Mouse (Mus musculus) heart, embryonic 12.5 days (tissue): ENCODE results near the gene Oxt. TPM values are rescaled to one million over a fixed set of nuclear protein-coding genes. Genes with fewer than 3 reads are reported as not detected.

ENCODE experiments used
- ATAC-seq: fragments of 200-750 bp; cut with Nextera tagmentation; 2 replicates; pipeline ENCODE4 v1.8.0; 2017; ENCODE audit warnings: moderate TSS enrichment, moderate library complexity; ENCODE audit not compliant: insufficient number of reproducible peaks, low FRiP score
- H3K27ac ChIP-seq: fragments of 300-500 bp; sonication (generic); 2 replicates; pipeline ENCODE4 v1.5.1; 2016; ENCODE audit warnings: mild to moderate bottlenecking, moderate library complexity; ENCODE audit not compliant: poor library complexity, severe bottlenecking
- H3K27me3 ChIP-seq: fragments of 300-500 bp; sonication (generic); replicated peaks from 2 replicates; pipeline ENCODE4 v1.6.1; 2016; ENCODE audit warnings: mild to moderate bottlenecking, moderate library complexity
- H3K36me3 ChIP-seq: fragments of 300-500 bp; sonication (generic); 2 replicates; pipeline ENCODE4 v1.6.1; 2016; ENCODE audit warnings: mild to moderate bottlenecking, moderate library complexity
- H3K4me1 ChIP-seq: fragments of 300-500 bp; sonication (generic); replicated peaks from 2 replicates; pipeline ENCODE4 v1.6.1; 2016; ENCODE audit warnings: mild to moderate bottlenecking
- H3K4me2 ChIP-seq: fragments of 300-500 bp; sonication (generic); 2 replicates; pipeline ENCODE4 v1.6.1; 2016; ENCODE audit warnings: mild to moderate bottlenecking, moderate library complexity
- H3K4me3 ChIP-seq: fragments of 300-500 bp; sonication (generic); 2 replicates; pipeline ENCODE4 v1.5.1; 2016; ENCODE audit warnings: mild to moderate bottlenecking
- H3K9ac ChIP-seq: fragments of 300-500 bp; sonication (generic); 2 replicates; pipeline ENCODE4 v1.6.1; 2016; ENCODE audit warnings: mild to moderate bottlenecking, moderate library complexity
- H3K9me3 ChIP-seq: fragments of 300-500 bp; sonication (generic); replicated peaks from 2 replicates; pipeline ENCODE4 v1.6.1; 2016; ENCODE audit warnings: mild to moderate bottlenecking, moderate library complexity
- WGBS: fragments of 180-500 bp; shearing (Covaris S2); methylation state at CpG from one replicate; pipeline ENCODE4 v1.1.7; 2016; 5-methylcytosine and 5-hydroxymethylcytosine counted together
- polyA plus RNA-seq: library from polyadenylated mRNA; unstranded; fragments of >200 nt; fragmentation: Nextera tagmentation; extraction: Ambion mirVana; gene quantifications from 2 replicates; pipeline ENCODE4 v1.2.1, GENCODE M21; 2016

Oxt gene
- polyA plus RNA-seq, result not detected in 2 replicates

DNA sequence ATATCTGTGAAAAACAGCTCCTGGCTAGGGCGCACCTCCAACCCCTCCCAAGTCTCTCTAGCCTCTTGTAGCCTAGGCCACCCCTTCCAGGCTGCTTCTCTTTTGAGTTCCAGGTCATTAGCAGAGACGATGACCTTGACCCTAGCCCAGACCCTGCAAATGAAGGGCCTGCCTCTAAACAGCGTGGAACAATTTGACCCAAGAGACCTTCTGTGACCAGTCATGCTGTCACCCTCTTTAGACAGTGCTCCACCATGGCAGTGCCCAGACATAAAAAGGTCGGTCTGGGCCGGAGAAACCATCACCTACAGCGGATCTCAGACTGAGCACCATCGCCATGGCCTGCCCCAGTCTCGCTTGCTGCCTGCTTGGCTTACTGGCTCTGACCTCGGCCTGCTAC, at the start of gene Oxt:
Gene Oxt, plus strand, starts transcription at position 301 of the 400 bp plus-strand sequence.
- H3K27ac ChIP-seq, result no peak within 1 kb of the TSS
- peaks cover 5% of the 10 kb centered on the region for H3K9me3 ChIP-seq
- peak within 1 kb of the TSS; percentile 44 for H3K4me3 ChIP-seq
- H3K4me1 ChIP-seq, result peaks cover 31% of the 10 kb centered on the region
- H3K9ac ChIP-seq, result peak within 1 kb of the TSS; percentile 64
- H3K36me3 ChIP-seq, result no peaks in the 10 kb centered on the region
- ATAC-seq, result no peak
- H3K27me3 ChIP-seq, result peaks cover 78% of the 10 kb centered on the region
- 53% methylated on average over 9 of the region's 9 CpGs for WGBS
- H3K4me2 ChIP-seq, result peak within 1 kb of the TSS; percentile 70

DNA sequence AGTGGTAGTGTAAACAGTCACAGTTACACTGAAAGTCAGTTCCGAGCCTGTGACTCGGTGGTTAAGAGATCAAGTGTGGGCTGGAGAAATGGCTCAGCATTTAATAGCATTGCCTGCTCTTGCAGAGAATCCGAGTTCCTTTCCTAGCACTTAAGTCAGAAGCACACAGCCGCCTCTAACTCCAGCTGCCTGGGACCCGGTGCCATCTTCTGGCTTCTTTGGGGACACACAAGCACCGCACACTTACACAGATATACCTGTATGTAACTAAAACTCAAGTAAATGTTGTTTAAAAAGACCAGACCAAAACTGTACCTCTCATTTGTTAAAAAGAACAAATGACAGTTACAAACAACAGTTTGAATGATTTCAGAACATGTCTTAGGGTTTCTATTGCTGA, 47.5 kb upstream of the Oxt start:
- ATAC-seq, result no peak
- no peak overlapping the region for H3K9ac ChIP-seq
- H3K27me3 ChIP-seq, result no peaks in the 10 kb centered on the region
- H3K27ac ChIP-seq, result no peak overlapping the region
- H3K4me1 ChIP-seq, result peaks cover 4% of the 10 kb centered on the region; the same call in 1 of the 2 replicates
- no peak overlapping the region for H3K4me2 ChIP-seq
- WGBS, result 90% methylated on average over 6 of the region's 6 CpGs
- peaks cover 54% of the 10 kb centered on the region for H3K36me3 ChIP-seq
- H3K9me3 ChIP-seq, result no peaks in the 10 kb centered on the region
- no peak overlapping the region for H3K4me3 ChIP-seq

DNA sequence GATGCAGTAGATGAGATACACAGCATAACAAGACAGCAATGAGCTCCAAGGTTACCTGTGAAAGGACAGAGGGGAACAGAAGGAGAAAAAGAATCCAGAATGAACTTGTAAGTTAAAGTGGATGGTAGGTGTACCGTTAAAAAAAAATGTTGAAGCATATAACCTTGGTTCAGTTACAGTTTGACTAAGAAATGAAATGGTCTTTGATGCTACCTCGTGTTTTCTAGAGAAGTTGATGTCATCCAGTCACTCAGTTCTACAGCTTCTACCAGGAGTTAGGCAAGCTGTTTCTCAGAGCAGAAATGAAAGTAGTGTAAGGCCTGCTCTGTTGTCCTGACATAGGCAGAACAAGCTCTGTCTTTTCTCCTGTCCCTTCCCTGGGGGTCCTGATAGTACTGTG, 46.7 kb upstream of the Oxt start:
- WGBS, result 86% methylated on average over 2 of the region's 2 CpGs
- Histone ChIP-seq H3K27me3 (no peaks in the 10 kb centered on the region), H3K9ac (no peak overlapping the region), H3K9me3 (no peaks in the 10 kb centered on the region), H3K4me1 (peaks cover 4% of the 10 kb centered on the region; the same call in 1 of the 2 replicates), H3K4me2 (no peak overlapping the region), H3K4me3 (no peak overlapping the region), H3K36me3 (peaks cover 57% of the 10 kb centered on the region), H3K27ac (no peak overlapping the region)
- ATAC-seq, result no peak

DNA sequence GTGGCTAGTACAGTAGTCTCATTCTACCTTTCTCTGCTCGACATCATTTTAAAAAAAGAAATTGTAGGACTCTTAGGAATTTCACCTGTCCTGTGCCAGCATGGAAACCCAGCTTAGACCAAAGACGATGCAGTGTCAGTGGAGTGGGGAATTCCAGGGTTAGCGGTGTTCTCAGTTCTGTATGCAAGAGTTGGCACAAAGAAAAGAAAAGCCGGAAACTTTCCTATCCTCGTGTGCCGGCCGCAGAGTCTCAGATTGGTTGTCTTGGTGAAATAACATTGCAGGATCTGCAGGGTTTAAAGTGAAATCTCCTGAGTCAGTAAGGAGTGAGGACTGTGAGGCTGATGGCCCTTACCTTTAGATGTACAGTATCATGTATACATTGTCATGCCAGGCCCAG, 46.0 kb upstream of the Oxt start:
- no peaks in the 10 kb centered on the region for H3K27me3 ChIP-seq
- 84% methylated on average over 7 of the region's 7 CpGs for WGBS
- no peak overlapping the region for H3K4me3 ChIP-seq
- H3K9me3 ChIP-seq, result no peaks in the 10 kb centered on the region
- H3K9ac ChIP-seq, result no peak overlapping the region
- no peak overlapping the region for H3K27ac ChIP-seq
- no peak for ATAC-seq
- peaks cover 59% of the 10 kb centered on the region for H3K36me3 ChIP-seq
- H3K4me2 ChIP-seq, result no peak overlapping the region
- H3K4me1 ChIP-seq, result peaks cover 4% of the 10 kb centered on the region; the same call in 1 of the 2 replicates

DNA sequence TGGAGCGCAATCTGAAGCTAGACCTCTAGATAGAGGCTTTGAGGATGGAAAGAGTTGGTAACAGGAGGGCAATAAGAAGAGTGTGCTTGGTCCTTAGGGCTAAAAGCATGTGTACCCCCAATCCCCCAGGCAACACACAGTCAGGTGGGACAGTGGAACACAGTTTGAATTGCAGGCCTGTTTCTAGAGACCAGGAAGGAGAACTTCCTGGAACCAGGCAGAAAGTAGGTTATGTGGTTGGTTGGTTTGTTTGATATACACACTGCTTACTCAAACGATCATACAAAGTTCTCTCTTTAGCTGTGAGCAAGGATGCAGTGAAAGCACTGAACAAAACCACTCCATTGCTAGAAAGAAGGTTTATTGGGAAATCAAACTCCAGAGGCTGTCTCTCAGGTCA, 43.8 kb upstream of the Oxt start:
- H3K4me2 ChIP-seq, result no peak overlapping the region
- H3K27ac ChIP-seq, result no peak overlapping the region
- no peaks in the 10 kb centered on the region for H3K27me3 ChIP-seq
- H3K36me3 ChIP-seq, result peaks cover 55% of the 10 kb centered on the region
- no peaks in the 10 kb centered on the region for H3K9me3 ChIP-seq
- H3K4me1 ChIP-seq, result peaks cover 4% of the 10 kb centered on the region; the same call in 1 of the 2 replicates
- no peak overlapping the region for H3K4me3 ChIP-seq
- H3K9ac ChIP-seq, result no peak overlapping the region
- ATAC-seq, result no peak
- WGBS, result 90% methylated on average over 2 of the region's 2 CpGs

DNA sequence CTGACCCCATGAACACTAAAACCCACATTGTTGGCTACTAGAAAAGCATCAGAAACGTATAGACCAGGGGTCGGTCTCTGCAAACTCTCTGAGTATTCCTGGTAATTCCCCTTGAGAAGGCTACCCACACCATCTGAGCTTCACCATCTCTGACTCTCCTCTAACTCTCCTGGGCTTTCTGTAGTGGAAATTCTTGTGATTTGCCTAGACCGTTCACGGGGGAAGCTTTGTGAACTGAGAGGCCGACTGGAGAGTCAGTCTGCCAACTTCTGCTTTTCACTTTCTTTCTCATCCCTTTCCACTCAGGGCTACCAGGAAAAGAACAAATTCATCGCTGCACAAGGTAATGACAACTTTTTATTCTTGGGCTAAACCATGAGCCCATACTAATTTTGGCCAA, 41.0 kb upstream of the Oxt start:
- H3K9me3 ChIP-seq, result no peaks in the 10 kb centered on the region
- no peaks in the 10 kb centered on the region for H3K27me3 ChIP-seq
- 87% methylated on average over 6 of the region's 6 CpGs for WGBS
- H3K4me3 ChIP-seq, result no peak overlapping the region
- peaks cover 68% of the 10 kb centered on the region for H3K36me3 ChIP-seq
- no peaks in the 10 kb centered on the region for H3K4me1 ChIP-seq
- no peak overlapping the region for H3K9ac ChIP-seq
- no peak for ATAC-seq
- no peak overlapping the region for H3K4me2 ChIP-seq
- no peak overlapping the region for H3K27ac ChIP-seq

DNA sequence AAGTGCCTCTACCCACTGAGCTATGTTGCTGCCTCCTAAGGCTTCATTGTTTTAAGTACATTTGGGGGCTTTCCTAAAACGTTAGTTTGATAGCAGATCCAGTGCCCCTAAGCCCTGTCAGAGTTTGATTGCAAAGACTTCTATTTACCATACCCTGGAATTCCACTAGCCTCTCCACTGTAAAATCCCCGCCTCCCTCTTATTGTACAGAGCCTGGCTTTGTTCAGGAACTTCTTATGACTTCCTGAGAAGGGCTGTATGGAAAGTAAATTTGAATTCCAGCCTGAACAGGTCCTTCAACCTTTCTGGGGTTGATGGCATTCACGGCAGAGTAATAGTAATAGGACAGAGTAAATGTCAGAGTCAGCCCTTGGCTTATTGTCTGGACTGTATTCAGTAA, 39.1 kb upstream of the Oxt start:
- Histone ChIP-seq H3K9me3 (no peaks in the 10 kb centered on the region), H3K9ac (no peak overlapping the region), H3K27me3 (no peaks in the 10 kb centered on the region), H3K36me3 (peaks cover 79% of the 10 kb centered on the region), H3K27ac (no peak overlapping the region), H3K4me1 (no peaks in the 10 kb centered on the region), H3K4me2 (no peak overlapping the region), H3K4me3 (no peak overlapping the region)
- ATAC-seq, result no peak
- 78% methylated on average over 3 of the region's 3 CpGs for WGBS

DNA sequence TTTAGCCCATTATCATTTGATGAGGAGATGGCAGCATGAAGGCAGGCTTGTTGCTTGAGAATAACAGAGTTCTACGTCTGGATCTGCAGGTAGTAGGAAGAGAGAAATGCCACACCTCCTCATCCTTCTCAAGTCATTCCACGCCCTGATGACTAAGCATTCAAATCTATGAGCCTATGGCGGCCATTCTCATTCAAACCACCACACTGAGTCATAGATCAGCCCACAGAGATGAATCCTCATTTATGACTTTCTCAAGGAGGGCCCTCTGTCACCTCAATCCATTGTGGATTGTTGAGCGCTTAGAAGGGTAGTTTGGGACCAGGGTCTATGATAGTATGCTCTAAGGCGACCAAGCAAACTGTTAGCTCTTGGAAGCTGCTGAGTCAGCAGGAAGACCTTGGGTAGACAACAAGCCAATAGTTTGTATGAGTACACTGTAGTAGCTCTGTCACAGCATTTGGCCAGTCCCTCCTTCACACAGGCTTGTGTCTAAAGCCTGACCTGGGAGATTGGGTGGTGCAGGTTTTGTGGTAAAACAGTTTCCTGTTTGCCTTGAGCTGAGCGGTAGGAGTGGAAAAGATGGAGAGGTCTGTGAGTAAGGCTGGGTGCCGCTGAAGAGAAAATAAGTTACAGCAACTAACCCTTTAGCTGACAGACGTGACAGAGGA, 37.0 kb upstream of the Oxt start:
- Histone ChIP-seq H3K4me3 (no peak overlapping the region), H3K27ac (no peak overlapping the region), H3K36me3 (peaks cover 81% of the 10 kb centered on the region), H3K4me2 (no peak overlapping the region), H3K27me3 (no peaks in the 10 kb centered on the region), H3K9me3 (no peaks in the 10 kb centered on the region), H3K9ac (no peak overlapping the region), H3K4me1 (no peaks in the 10 kb centered on the region)
- no peak for ATAC-seq
- 87% methylated on average over 8 of the region's 8 CpGs for WGBS

DNA sequence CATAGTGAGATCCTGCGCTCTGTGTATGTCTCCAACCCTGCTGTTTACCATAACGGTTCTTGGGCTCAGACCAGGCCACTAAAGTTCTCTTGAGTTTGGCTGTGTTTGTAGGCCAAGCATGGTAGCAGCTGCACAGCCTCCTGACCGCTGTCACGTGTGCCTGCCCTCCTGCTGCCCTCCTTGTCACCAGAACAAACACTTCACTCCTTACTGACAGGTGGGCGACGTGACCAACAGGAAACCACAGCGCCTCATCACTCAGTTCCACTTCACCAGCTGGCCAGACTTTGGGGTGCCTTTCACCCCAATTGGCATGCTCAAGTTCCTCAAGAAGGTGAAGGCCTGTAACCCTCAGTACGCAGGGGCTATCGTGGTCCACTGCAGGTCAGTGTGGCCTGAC, 35.7 kb upstream of the Oxt start:
- Histone ChIP-seq H3K4me1 (no peaks in the 10 kb centered on the region), H3K36me3 (peaks cover 82% of the 10 kb centered on the region), H3K4me2 (no peak overlapping the region), H3K4me3 (no peak overlapping the region), H3K27me3 (no peaks in the 10 kb centered on the region), H3K27ac (no peak overlapping the region), H3K9ac (no peak overlapping the region), H3K9me3 (no peaks in the 10 kb centered on the region)
- 86% methylated on average over 9 of the region's 9 CpGs for WGBS
- ATAC-seq, result no peak

DNA sequence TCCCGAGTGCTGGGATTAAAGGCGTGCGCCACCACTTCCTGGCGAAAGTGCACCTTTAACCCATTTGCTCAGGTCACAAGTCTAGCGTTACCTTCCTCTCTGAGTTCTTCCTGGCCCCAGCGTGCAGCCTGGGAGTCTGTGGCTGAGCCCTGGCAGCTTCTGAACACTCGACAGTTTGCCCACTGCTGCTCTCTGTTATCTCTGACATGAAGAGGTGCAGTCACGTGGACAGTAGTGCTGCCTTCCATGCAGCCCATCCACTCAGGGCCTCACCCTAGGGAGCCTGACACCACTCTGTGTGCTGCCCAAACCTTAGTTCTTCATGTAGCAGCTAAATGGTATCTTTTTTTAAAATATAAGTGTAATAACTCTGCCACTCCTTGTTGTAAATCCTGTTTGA, 29.0 kb upstream of the Oxt start:
- peaks cover 5% of the 10 kb centered on the region; the same call in 1 of the 2 replicates for H3K4me1 ChIP-seq
- no peak overlapping the region for H3K4me2 ChIP-seq
- WGBS, result 65% methylated on average over 8 of the region's 8 CpGs
- H3K9ac ChIP-seq, result no peak overlapping the region
- no peak for ATAC-seq
- H3K27ac ChIP-seq, result no peak overlapping the region
- H3K9me3 ChIP-seq, result no peaks in the 10 kb centered on the region
- no peak overlapping the region for H3K4me3 ChIP-seq
- H3K27me3 ChIP-seq, result no peaks in the 10 kb centered on the region
- peaks cover 79% of the 10 kb centered on the region for H3K36me3 ChIP-seq

DNA sequence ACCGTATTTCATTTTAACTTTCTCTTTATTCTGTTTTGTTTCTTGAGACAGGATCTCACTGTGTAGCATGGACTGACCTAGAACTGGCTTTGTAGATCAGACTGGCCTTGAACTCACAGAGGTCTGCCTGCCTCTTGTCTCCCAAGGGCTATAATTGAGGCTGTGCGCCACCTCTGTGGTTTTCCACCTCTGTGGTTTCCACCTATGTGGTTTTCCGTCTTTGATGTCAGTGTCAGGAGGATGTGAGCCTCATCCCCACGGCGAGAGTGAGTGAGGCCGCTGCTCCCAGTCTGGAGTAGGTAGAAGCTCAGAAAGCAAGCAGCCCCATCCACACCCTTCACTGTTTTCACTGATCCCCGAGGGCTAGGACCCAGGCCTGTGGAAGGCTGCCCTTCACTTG, 21.1 kb upstream of the Oxt start:
- Histone ChIP-seq H3K9me3 (no peaks in the 10 kb centered on the region), H3K9ac (no peak overlapping the region)
- 86% methylated on average over 7 of the region's 7 CpGs for WGBS

DNA sequence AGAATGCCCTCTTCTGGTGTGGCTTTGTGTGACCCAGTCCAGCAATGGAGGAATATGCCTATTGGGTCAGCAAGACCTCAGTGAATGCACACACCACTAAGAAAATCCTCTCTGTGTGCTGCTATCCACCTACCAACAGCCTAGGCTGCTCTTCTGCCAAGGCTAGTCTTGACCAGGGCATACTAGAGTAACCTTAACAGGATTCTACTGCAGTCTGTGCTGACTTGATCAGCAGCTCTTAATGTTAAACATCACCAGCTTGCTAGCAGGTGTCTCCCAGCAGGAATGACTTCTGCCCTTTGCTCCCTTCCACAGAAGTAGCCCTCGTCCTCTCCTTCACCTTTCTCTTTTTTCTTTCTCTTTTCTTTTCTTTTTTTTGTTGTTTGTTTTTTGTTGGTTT, 19.7 kb upstream of the Oxt start:
- 88% methylated on average over 1 of the region's 1 CpGs for WGBS
- no peaks in the 10 kb centered on the region for H3K4me1 ChIP-seq
- H3K27ac ChIP-seq, result no peak overlapping the region
- no peak overlapping the region for H3K4me2 ChIP-seq
- peaks cover 66% of the 10 kb centered on the region for H3K36me3 ChIP-seq
- no peaks in the 10 kb centered on the region for H3K27me3 ChIP-seq
- no peak overlapping the region for H3K9ac ChIP-seq
- H3K9me3 ChIP-seq, result no peaks in the 10 kb centered on the region
- H3K4me3 ChIP-seq, result no peak overlapping the region
- ATAC-seq, result no peak

More for the DNA sequence above, 21.1 kb upstream of the Oxt start:
- ATAC-seq, result no peak
- H3K4me2 ChIP-seq, result no peak overlapping the region
- no peak overlapping the region for H3K4me3 ChIP-seq
- H3K27me3 ChIP-seq, result no peaks in the 10 kb centered on the region
- no peaks in the 10 kb centered on the region for H3K4me1 ChIP-seq
- peaks cover 75% of the 10 kb centered on the region for H3K36me3 ChIP-seq
- H3K27ac ChIP-seq, result no peak overlapping the region
